Mouse (Mus musculus): Measurements from ENCODE around the gene Uso1.
A peak's percentile ranks its signal among the peaks of the same experiment; 100 is the strongest.

The Uso1 gene

GRCm38 (mm10) chr5:92234939-92235557, 97.3 kb downstream of the Uso1 start:
- DNase-seq (ENCODE audit: low spot score in 2 of 2): no peak

- DNase-seq (ENCODE audit: low spot score in 2 of 2): peak in 1 of 2 experiments; percentile 38
Measured at GRCm38 (mm10) chr5:92239333-92240232, 101.8 kb downstream of the Uso1 start.

- no peak for DNase-seq (ENCODE audit: low spot score in 2 of 2)
Measured at GRCm38 (mm10) chr5:92240769-92241168, 103.0 kb downstream of the Uso1 start.

- DNase-seq (ENCODE audit: low spot score in 2 of 2): no peak
Measured at GRCm38 (mm10) chr5:92244900-92245299, 107.2 kb downstream of the Uso1 start.

- no peak for DNase-seq (ENCODE audit: low spot score in 2 of 2)
Measured at GRCm38 (mm10) chr5:92245483-92245882, 107.7 kb downstream of the Uso1 start.

GRCm38 (mm10) chr5:92248614-92249013, 110.9 kb downstream of the Uso1 start:
- DNase-seq (ENCODE audit: low spot score in 2 of 2): no peak

- no peak for DNase-seq (ENCODE audit: low spot score in 2 of 2)
Measured at GRCm38 (mm10) chr5:92252031-92252430, 114.3 kb downstream of the Uso1 start.

All from spleen, postnatal 10 days (tissue).